Mouse (Mus musculus) stomach, embryonic 16.5 days (tissue): ENCODE results near the gene Olfr555. TPM values are rescaled to one million over a fixed set of nuclear protein-coding genes. Genes with fewer than 3 reads are reported as not detected.

Experiments used
- ATAC-seq: fragments of 200-750 bp; cut with Nextera tagmentation; 2 replicates; pipeline ENCODE4 v1.8.0; 2017; ENCODE audit warnings: moderate number of reproducible peaks, moderate TSS enrichment; ENCODE audit not compliant: insufficient read depth, low FRiP score
- H3K27ac ChIP-seq: fragments of 300-500 bp; sonication (generic); 2 replicates; pipeline ENCODE4 v1.5.1; 2014; ENCODE audit warnings: low read length
- H3K27me3 ChIP-seq: fragments of 300-500 bp; sonication (generic); 2 replicates; pipeline ENCODE4 v1.6.1; 2014; ENCODE audit warnings: low read length, control low read depth, mixed read lengths; ENCODE audit not compliant: control insufficient read depth, insufficient read depth
- H3K36me3 ChIP-seq: fragments of 300-500 bp; sonication (generic); 2 replicates; pipeline ENCODE4 v1.6.1; 2014; ENCODE audit warnings: low read length; ENCODE audit not compliant: control insufficient read depth, insufficient read depth
- H3K4me1 ChIP-seq: fragments of 300-500 bp; sonication (generic); 2 replicates; pipeline ENCODE4 v1.6.1; 2014; ENCODE audit warnings: low read length, control low read depth, mixed read lengths; ENCODE audit not compliant: control insufficient read depth, insufficient read depth
- H3K4me2 ChIP-seq: fragments of 300-500 bp; sonication (generic); 2 replicates; pipeline ENCODE4 v1.6.1; 2014; ENCODE audit warnings: low read depth, low read length, mixed read lengths
- H3K4me3 ChIP-seq: fragments of 300-500 bp; sonication (generic); replicated peaks from 2 replicates; pipeline ENCODE4 v1.5.1; 2014; ENCODE audit warnings: mild to moderate bottlenecking, low read length
- H3K9ac ChIP-seq: fragments of 300-500 bp; sonication (generic); 2 replicates; pipeline ENCODE4 v1.6.1; 2014; ENCODE audit warnings: low read length
- H3K9me3 ChIP-seq: fragments of 300-500 bp; sonication (generic); replicated peaks from 2 replicates; pipeline ENCODE4 v1.6.1; 2016; ENCODE audit warnings: low read length, control low read depth; ENCODE audit not compliant: control insufficient read depth
- WGBS: fragments of 180-500 bp; shearing (Covaris S2); extraction: QIAGEN DNeasy Blood & Tissue Kit; methylation state at CpG from one replicate; pipeline ENCODE4 v1.1.7; 2014; 5-methylcytosine and 5-hydroxymethylcytosine counted together
- polyA plus RNA-seq: library from polyadenylated mRNA; unstranded; fragments of >200 nt; fragmentation: Nextera tagmentation; extraction: Ambion mirVana; gene quantifications from 2 replicates; pipeline ENCODE4 v1.2.1, GENCODE M21; 2015

Gene Olfr555
- polyA plus RNA-seq, 1 experiment from 2014 or later = not detected

GRCm38 (mm10) chr7:102681916-102682315 lies 23.3 kb downstream of the Olfr555 start:
- Histone ChIP-seq H3K4me2 (no peak overlapping the region), H3K9me3 (no peaks in the 10 kb centered on the region), H3K36me3 (no peaks in the 10 kb centered on the region), H3K9ac (no peak overlapping the region), H3K4me3 (no peak overlapping the region), H3K4me1 (no peaks in the 10 kb centered on the region), H3K27ac (no peak overlapping the region), H3K27me3 (no peaks in the 10 kb centered on the region)
- ATAC-seq = no peak
- WGBS = 81% methylated on average over 1 of the region's 1 CpGs

- peak; percentile 99 for ATAC-seq
- H3K4me3 ChIP-seq = peak within 1 kb of the TSS; percentile 75
- under 1% methylated on average over 39 of the region's 40 CpGs for WGBS
- no peaks in the 10 kb centered on the region for H3K4me1 ChIP-seq
- H3K36me3 ChIP-seq = no peaks in the 10 kb centered on the region
- no peaks in the 10 kb centered on the region for H3K27me3 ChIP-seq
- H3K9ac ChIP-seq = peak within 1 kb of the TSS; percentile 89
- no peaks in the 10 kb centered on the region for H3K9me3 ChIP-seq
- peak within 1 kb of the TSS; percentile 73 for H3K4me2 ChIP-seq
- H3K27ac ChIP-seq = peak within 1 kb of the TSS; percentile 94
Observed at GRCm38 (mm10) chr7:102686944-102687501, 28.4 kb downstream of the Olfr555 start, which contains the start of gene Trim68. Gene Trim68, minus strand, starts transcription at chr7:102687327.

GRCm38 (mm10) chr7:102695358-102696125 lies 36.9 kb downstream of the Olfr555 start, which contains the start of gene Olfr557:
Gene Olfr557, plus strand, starts transcription at chr7:102695910.
- no peaks in the 10 kb centered on the region for H3K27me3 ChIP-seq
- no peak for ATAC-seq
- H3K4me2 ChIP-seq = no peak within 1 kb of the TSS
- no peak within 1 kb of the TSS for H3K4me3 ChIP-seq
- no peaks in the 10 kb centered on the region for H3K36me3 ChIP-seq
- no peaks in the 10 kb centered on the region for H3K9me3 ChIP-seq
- no peaks in the 10 kb centered on the region for H3K4me1 ChIP-seq
- no peak within 1 kb of the TSS for H3K9ac ChIP-seq
- WGBS = 76% methylated on average over 5 of the region's 5 CpGs
- no peak within 1 kb of the TSS for H3K27ac ChIP-seq

- no peaks in the 10 kb centered on the region for H3K9me3 ChIP-seq
- no peak for ATAC-seq
- H3K4me3 ChIP-seq = no peak overlapping the region
- H3K27me3 ChIP-seq = no peaks in the 10 kb centered on the region
- H3K27ac ChIP-seq = no peak overlapping the region
- H3K9ac ChIP-seq = no peak overlapping the region
- H3K36me3 ChIP-seq = no peaks in the 10 kb centered on the region
- H3K4me2 ChIP-seq = no peak overlapping the region
- 91% methylated on average over 7 of the region's 7 CpGs for WGBS
- H3K4me1 ChIP-seq = no peaks in the 10 kb centered on the region
Observed at GRCm38 (mm10) chr7:102698461-102698860, 39.8 kb downstream of the Olfr555 start.

GRCm38 (mm10) chr7:102701915-102702314 lies 43.3 kb downstream of the Olfr555 start, which contains the start of gene Olfr558:
Gene Olfr558, plus strand, starts transcription at chr7:102702215.
- Histone ChIP-seq H3K4me2 (no peak within 1 kb of the TSS), H3K27me3 (no peaks in the 10 kb centered on the region), H3K4me1 (no peaks in the 10 kb centered on the region), H3K36me3 (no peaks in the 10 kb centered on the region), H3K9me3 (no peaks in the 10 kb centered on the region), H3K27ac (no peak within 1 kb of the TSS), H3K9ac (no peak within 1 kb of the TSS), H3K4me3 (no peak within 1 kb of the TSS)
- ATAC-seq = no peak

Other genes with a start within 250 kb of the Olfr555 start
- 131 and 137 TPM in 2 replicates for gene Rrm1, start 217.1 kb upstream of the Olfr555 start, polyA plus RNA-seq
- gene Olfr543, start 177.1 kb upstream of the Olfr555 start, polyA plus RNA-seq = 0.30 and 0.54 TPM in 2 replicates
- 0.04 and 0.07 TPM in 2 replicates for gene Olfr544, start 170.5 kb upstream of the Olfr555 start, polyA plus RNA-seq
- gene Olfr545, start 159.2 kb upstream of the Olfr555 start, polyA plus RNA-seq = 0.16 and 0.17 TPM in 2 replicates
- not detected in 2 replicates for gene Olfr547, start 124.1 kb upstream of the Olfr555 start, polyA plus RNA-seq
- not detected in 2 replicates for gene Olfr548-ps1, start 117.9 kb upstream of the Olfr555 start, polyA plus RNA-seq
- not detected in 2 replicates for gene Olfr549, start 109.0 kb upstream of the Olfr555 start, polyA plus RNA-seq
- 0.26 and 0.58 TPM in 2 replicates for gene Trim21, start 93.3 kb upstream of the Olfr555 start, polyA plus RNA-seq
- not detected in 2 replicates for gene Olfr550, start 87.4 kb upstream of the Olfr555 start, polyA plus RNA-seq
- not detected in 2 replicates for gene Olfr551, start 66.9 kb upstream of the Olfr555 start, polyA plus RNA-seq
- not detected in 2 replicates for gene Olfr552, start 61.1 kb upstream of the Olfr555 start, polyA plus RNA-seq
- not detected in 2 replicates for gene Olfr553, start 40.6 kb upstream of the Olfr555 start, polyA plus RNA-seq
- gene Olfr554, start 20.4 kb upstream of the Olfr555 start, polyA plus RNA-seq = not detected in 2 replicates
- not detected in 2 replicates for gene Olfr556, start 6.1 kb downstream of the Olfr555 start, polyA plus RNA-seq
- 15.7 and 16.5 TPM in 2 replicates for gene Trim68, start 28.5 kb downstream of the Olfr555 start, polyA plus RNA-seq
- not detected in 2 replicates for gene Olfr557, start 37.1 kb downstream of the Olfr555 start, polyA plus RNA-seq
- 0.45 and 0.75 TPM in 2 replicates for gene Olfr558, start 43.4 kb downstream of the Olfr555 start, polyA plus RNA-seq
- gene Olfr33, start 60.2 kb downstream of the Olfr555 start, polyA plus RNA-seq = not detected in 2 replicates
- gene Olfr559, start 68.7 kb downstream of the Olfr555 start, polyA plus RNA-seq = not detected in 2 replicates
- gene Olfr560, start 100.5 kb downstream of the Olfr555 start, polyA plus RNA-seq = not detected in 2 replicates
- gene Olfr78, start 100.6 kb downstream of the Olfr555 start, polyA plus RNA-seq = 0.34 and 0.72 TPM in 2 replicates
- not detected in 2 replicates for gene Olfr561, start 112.4 kb downstream of the Olfr555 start, polyA plus RNA-seq
- gene Olfr564, start 144.7 kb downstream of the Olfr555 start, polyA plus RNA-seq = not detected in 2 replicates
- not detected in 2 replicates for gene Olfr566, start 199.9 kb downstream of the Olfr555 start, polyA plus RNA-seq
- gene Olfr568, start 218.3 kb downstream of the Olfr555 start, polyA plus RNA-seq = not detected in 2 replicates
- not detected in 2 replicates for gene Olfr569, start 232.1 kb downstream of the Olfr555 start, polyA plus RNA-seq
- not detected in 2 replicates for gene Olfr570, start 235.8 kb downstream of the Olfr555 start, polyA plus RNA-seq